Mouse (Mus musculus) left cerebral cortex, postnatal 14 days (tissue): Measurements from ENCODE around the gene Atg4d. TPM values are rescaled to one million over a fixed set of nuclear protein-coding genes. Genes with fewer than 3 reads are reported as not detected.
"Not testable (repeated sequence)": the region's sequence is repeated elsewhere in the genome, so short reads cannot be mapped to it uniquely, and the experiment has no call there.

ENCODE experiments used
- DNase-seq, 2 experiments: peaks; one replicate each; pipeline ENCODE4 v3.0.0; 2021 to 2022; ENCODE audit warnings: low spot score in 2 of 2, mixed read lengths in 1 of 2
- intact Hi-C: fragments of 180-260 bp; cut with DNase I; formaldehyde crosslinking; loops from one replicate; pipeline ENCODE4 v1.15.1; 2025
- total RNA-seq, 2 experiments: library from RNA; stranded (reverse); gene quantifications; 2 replicates each; pipeline ENCODE4 v1.2.3; 2021

Atg4d gene
- total RNA-seq, 2 experiments from 2014 or later = 35.3 to 37.5 TPM

GRCm38 (mm10) chr9:21238004-21238732 lies 26.9 kb upstream of the Atg4d start:
- DNase-seq = no peak
- intact Hi-C loops = loop anchor here (10.0 kb wide), 1 partner anchor 117 kb away; no protein-coding TSS in a partner anchor

DNA sequence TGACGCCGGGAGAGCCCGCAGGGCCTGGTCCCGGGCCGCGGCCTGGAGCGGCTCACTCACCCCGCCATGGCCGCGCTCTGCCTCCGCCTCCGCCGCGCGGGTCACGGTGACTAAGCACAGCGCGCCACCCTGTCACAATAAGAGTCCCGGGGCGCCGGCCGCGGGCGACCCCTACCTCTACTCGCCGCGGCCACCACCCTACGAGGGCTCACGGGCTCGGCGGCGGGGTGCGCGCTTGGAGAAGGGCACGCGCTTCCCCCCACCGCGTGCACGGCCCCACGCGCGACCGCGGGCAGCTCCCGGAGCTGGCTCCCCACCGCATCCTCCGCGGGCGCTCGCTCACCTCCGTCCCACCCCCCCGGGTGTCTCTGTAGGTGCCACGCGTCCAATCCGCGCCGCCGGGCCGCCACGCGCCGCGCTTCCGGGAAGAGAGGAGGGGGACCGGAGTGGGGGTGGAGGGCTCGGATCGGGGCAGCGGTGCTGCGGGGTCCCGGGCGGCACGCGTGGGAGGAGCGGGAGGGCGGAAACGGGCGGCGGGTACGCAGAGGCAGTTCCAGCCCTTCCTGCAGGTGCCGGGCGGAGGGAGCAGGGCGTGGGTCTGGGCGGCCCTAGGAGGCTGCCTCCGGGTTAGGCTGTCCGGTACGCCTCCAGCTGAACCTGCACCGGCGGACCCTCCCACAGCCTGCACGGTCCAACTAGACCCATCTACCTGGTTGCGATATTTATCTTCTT lies 26.2 kb upstream of the Atg4d start, which contains the start of gene Keap1:
TSS of gene Keap1 (minus strand) at position 629 of the 732 bp plus-strand sequence.
- intact Hi-C loops = loop anchor here (10.0 kb wide), 1 partner anchor 116 kb away; no protein-coding TSS in a partner anchor

DNA sequence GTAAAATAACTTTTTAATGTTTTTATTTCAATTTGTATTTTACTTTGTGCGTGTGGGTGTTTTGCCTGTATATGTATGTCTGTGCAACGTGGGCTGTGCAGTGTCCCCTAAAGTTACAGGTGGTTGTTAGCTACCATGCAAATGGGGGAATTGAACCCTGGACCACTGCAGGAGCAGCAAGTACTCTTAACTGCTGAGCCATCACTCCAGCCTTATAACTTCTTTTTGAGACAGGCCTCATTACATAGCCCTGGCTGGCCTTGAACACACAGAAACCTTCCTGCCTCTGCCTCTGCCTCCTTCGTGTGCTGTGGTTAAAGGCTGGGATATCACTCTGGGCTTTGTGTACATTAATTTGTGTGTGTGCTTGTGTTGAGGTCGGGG lies 25.6 kb upstream of the Atg4d start:
- intact Hi-C loops = loop anchor here (10.0 kb wide), 1 partner anchor 115 kb away; no protein-coding TSS in a partner anchor

More for the DNA sequence above, 26.2 kb upstream of the Atg4d start, which contains the start of gene Keap1:
- peak; percentile 54 to 69 for DNase-seq

DNA sequence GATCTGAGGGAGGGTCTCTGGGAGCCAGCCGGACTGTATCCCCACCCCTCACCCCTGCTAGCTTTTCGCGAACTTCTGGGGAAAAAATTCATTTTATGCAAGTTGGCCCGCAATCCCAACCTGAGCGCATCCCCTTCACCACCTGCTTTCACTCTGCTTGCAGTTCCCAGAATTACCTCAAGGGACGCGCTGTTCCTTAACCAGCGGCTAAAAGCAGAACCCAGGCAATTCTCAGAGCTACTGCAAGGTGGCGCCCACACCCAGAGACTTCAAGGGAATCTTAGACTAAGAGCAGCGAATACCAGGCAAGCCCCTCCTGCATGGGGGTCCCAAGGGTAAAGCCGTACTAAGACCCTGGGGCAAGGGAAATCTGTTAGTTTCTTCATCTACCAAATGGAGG lies 23.8 kb upstream of the Atg4d start:
- DNase-seq = peak; percentile 86 to 91
- intact Hi-C loops = no loop called here

More for the DNA sequence above, 25.6 kb upstream of the Atg4d start:
- no peak for DNase-seq

DNA sequence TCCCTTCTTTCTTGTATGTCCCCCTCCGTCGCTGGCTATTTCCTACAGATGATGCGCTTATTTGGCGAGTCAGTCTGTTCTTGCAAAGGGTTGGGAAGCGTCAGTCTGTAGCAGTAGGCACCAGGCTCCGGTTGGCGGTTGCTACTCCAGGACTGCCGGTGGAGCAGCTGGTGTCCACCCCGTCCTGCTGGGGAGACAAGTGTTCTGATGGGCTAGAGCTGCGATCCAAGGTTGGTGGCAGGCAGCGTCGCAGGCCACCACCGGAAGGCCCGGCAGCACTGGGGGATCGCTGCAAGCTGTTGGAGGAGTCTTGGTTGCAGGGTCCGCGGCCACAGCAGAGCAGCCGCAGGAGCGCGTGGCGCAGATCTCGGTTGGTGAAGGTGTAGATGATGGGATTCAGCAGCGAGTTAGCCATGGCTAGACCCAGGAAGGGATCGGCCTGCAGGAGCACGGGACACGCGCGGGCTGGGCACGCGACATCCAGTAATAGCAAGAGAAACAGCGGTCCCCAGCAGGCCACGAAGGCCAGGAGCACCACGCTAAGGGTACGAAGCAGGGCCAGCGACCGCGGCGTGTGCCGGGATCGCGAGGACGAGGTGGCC lies 21.2 kb upstream of the Atg4d start:
- intact Hi-C loops = no loop called here
- DNase-seq = no peak

- intact Hi-C loops = no loop called here
- DNase-seq = no peak
These were observed 20.5 kb upstream of the Atg4d start for GRCm38 (mm10) chr9:21244428-21245112.

DNA sequence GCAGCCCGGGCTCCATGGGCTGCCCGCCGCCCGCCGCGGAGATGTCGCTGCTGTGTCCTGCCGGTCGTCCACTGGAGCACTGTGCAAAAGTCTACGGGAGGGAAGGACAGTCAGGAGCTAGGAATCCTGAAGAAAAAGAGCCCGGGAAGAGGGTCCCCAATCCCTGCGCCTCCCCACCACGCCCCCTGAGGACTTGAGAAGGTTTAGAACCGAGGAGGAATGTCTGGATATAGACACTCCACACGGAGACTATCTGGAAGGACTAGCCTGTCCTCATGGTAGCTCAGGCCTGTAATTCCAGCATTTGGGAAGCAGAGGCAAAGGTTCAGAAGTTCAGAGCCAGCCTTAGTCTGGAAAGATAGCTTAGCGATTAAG lies 20.0 kb upstream of the Atg4d start:
- intact Hi-C loops = no loop called here

GRCm38 (mm10) chr9:21246342-21246741 lies 18.8 kb upstream of the Atg4d start:
- intact Hi-C loops = no loop called here
- no peak for DNase-seq

More for the DNA sequence above, 20.0 kb upstream of the Atg4d start:
- no peak for DNase-seq

GRCm38 (mm10) chr9:21248326-21248725 lies 16.8 kb upstream of the Atg4d start, which contains the start of gene S1pr5:
TSS of gene S1pr5 (minus strand) at chr9:21248443.
- intact Hi-C loops = no loop called here
- DNase-seq = no peak

DNA sequence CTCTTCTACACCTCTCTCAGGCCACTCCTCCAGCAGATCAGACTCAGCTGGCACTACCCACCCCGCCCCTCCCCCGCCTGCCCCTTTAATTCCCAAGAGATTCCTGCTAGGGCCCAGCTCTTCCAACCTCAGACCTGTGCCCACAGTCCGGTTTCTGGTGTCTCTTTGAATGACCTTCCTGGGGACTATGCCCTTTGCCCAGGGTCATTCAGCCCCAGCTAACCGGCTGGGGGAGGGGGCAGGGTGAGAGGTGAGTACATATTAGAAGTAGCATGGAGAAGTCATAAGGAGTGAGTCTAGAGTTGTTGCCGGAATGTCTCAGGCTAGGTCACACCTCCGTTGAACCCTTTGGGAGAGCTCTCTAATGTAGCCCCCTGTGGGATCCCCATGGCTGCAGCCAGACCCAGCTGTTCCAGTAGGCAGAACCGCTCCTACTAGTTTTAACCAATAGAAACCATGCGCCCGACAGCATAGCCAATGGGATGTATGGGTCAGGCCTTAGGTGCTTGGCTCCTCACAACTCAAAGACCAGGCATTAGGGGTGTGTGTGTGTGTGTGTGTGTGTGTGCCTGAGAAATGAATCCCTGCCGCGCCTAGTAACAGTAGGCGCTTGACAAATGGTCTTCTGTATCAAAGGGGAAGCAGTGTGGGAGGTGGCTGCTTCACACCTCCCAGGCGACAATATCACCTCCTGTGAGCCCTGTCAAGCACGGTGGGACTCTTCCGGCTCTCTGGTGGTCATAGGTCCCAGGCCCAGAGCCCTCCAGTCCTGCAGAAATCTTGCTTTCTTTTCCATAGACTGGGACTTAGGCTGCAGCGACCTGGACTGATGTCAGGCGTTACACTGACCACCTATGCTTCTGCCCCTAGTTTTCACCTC lies 15.2 kb upstream of the Atg4d start:
- intact Hi-C loops = no loop called here
- no peak for DNase-seq

- DNase-seq = no peak
- intact Hi-C loops = no loop called here
These were observed 14.6 kb upstream of the Atg4d start for GRCm38 (mm10) chr9:21250509-21250908.

- intact Hi-C loops = no loop called here
- DNase-seq = no peak
These were observed 13.9 kb upstream of the Atg4d start for GRCm38 (mm10) chr9:21251116-21251735.

- intact Hi-C loops = no loop called here
- DNase-seq = no peak
These were observed 10.4 kb upstream of the Atg4d start for GRCm38 (mm10) chr9:21254690-21255089.

DNA sequence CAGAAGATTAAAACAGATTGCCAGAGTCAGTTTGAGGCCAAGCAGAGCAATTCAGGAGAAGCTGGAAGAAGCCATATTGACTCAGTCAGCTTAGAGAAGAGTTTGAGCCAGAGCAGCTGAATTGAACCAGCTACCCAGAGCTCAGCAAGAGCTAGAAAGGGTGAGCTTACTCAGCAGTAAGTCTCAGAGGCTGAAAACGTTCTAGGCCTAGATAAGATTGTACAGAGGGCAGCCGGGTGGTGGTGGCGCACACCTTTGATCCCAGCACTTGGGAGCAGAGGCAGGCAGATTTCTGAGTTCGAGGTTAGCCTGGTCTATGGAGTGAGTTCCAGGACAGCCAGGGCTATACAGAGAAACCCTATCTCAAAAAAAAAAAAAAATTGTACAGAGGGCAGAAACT lies 8.7 kb upstream of the Atg4d start:
- DNase-seq, intact Hi-C loops: not testable (repeated sequence)

- intact Hi-C loops = no loop called here
These were observed 4.5 kb upstream of the Atg4d start for GRCm38 (mm10) chr9:21260491-21261040.

GRCm38 (mm10) chr9:21261831-21262230 lies 3.3 kb upstream of the Atg4d start:
- intact Hi-C loops = no loop called here

More at GRCm38 (mm10) chr9:21260491-21261040, 4.5 kb upstream of the Atg4d start:
- no peak for DNase-seq

DNA sequence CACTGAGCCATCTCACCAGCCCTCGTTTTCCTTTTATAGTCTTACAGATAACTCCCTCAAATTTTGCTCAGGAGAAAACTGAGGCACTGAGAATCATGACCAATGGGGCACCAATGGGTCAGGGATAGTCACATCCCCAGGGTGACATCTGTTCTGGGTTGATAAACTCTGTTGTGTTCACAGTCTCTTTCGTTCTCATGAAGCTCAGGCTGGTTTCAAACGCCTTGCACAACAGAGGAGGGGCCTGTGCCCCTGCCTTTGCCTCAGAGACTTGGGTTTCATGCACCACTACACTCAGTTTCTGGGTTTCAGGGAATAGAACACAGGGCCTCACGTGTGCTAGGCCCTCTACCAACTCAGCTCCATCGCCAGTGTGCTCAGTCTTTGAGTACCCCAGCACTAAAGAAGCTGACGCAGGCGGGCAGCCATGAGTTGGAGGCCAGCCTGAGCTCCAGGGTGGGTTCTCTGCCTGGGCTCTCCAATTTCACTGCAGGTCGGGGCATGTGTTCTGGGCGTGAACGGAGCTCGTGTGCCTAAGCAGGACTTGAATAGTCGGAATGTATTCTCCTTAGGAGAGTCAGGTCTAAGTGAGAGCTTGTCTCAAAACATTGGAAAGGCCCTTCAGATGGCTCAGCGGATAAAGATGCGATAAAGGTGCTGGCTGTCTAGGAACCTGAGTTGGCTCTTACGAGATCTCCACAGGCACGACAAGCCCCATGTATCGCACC lies 657 bp upstream of the Atg4d start:
- DNase-seq = no peak
- intact Hi-C loops = no loop called here

More at GRCm38 (mm10) chr9:21261831-21262230, 3.3 kb upstream of the Atg4d start:
- DNase-seq = no peak
